Mouse (Mus musculus) left cerebral cortex, adult 9 months (tissue): ENCODE results near the gene Pygo2.
A peak's percentile ranks its signal among the peaks of the same experiment; 100 is the strongest.

Experiments
- DNase-seq, 2 experiments: peaks; one replicate each; pipeline ENCODE4 v3.0.0; 2022; ENCODE audit warnings: low spot score in 2 of 2

Gene Pygo2

GRCm38 (mm10) chr3:89456726-89457665 is 27.0 kb downstream of the Pygo2 start:
- peak in 1 of 2 experiments; percentile 63 for DNase-seq

GRCm38 (mm10) chr3:89458372-89458964 is 28.5 kb downstream of the Pygo2 start:
- DNase-seq = no peak

GRCm38 (mm10) chr3:89458965-89459807 is 29.2 kb downstream of the Pygo2 start:
- DNase-seq = peak; percentile 64 to 91

- DNase-seq = no peak
Observed at GRCm38 (mm10) chr3:89468268-89468667, 38.3 kb downstream of the Pygo2 start.

- DNase-seq = no peak
Observed at GRCm38 (mm10) chr3:89472280-89472679, 42.3 kb downstream of the Pygo2 start.

GRCm38 (mm10) chr3:89473838-89474237 is 43.8 kb downstream of the Pygo2 start:
- no peak for DNase-seq

GRCm38 (mm10) chr3:89479055-89479454 is 49.0 kb downstream of the Pygo2 start:
- no peak for DNase-seq

- DNase-seq = no peak
Observed at GRCm38 (mm10) chr3:89481488-89481887, 51.5 kb downstream of the Pygo2 start.

GRCm38 (mm10) chr3:89482249-89482648 is 52.2 kb downstream of the Pygo2 start:
- DNase-seq = no peak
